Mouse (Mus musculus) CD4-positive, CD25-positive, alpha-beta regulatory T cell, adult 9 weeks (primary cell): ENCODE data around the gene Usp27x. TPM values are rescaled to one million over a fixed set of nuclear protein-coding genes. Genes with fewer than 3 reads are reported as not detected.

Experiments used
- polyA plus RNA-seq: library from polyadenylated mRNA; unstranded; fragments of 100-300 nt; shearing (Covaris generic); gene quantifications from one replicate; pipeline ENCODE4 v1.2.1, GENCODE M21; 2017

Gene Usp27x
- 0.31 TPM for polyA plus RNA-seq

GRCm38 (mm10) chrX:7375716-7376480 lies at the start of gene Usp27x:
Gene Usp27x (minus strand): TSS chrX:7375830.

Other genes with a start within 250 kb of the Usp27x start
- gene Clcn5, start 56.5 kb downstream of the Usp27x start, polyA plus RNA-seq = 4.8 TPM
- gene Foxp3, start 197.8 kb upstream of the Usp27x start, polyA plus RNA-seq = 110 TPM
- 5.9 TPM for gene Ppp1r3f, start 198.5 kb upstream of the Usp27x start, polyA plus RNA-seq
- 36.4 TPM for gene Ccdc22, start 229.7 kb upstream of the Usp27x start, polyA plus RNA-seq
- not detected for gene Cacna1f, start 231.3 kb upstream of the Usp27x start, polyA plus RNA-seq